Mouse (Mus musculus) hindbrain, embryonic 14.5 days (tissue): ENCODE results near the gene Gm5891. TPM values are rescaled to one million over a fixed set of nuclear protein-coding genes. Genes with fewer than 3 reads are reported as not detected.
"Not testable (repeated sequence)": the region's sequence is repeated elsewhere in the genome, so short reads cannot be mapped to it uniquely, and the experiment has no call there.

Source experiments
- ATAC-seq: fragments of 200-750 bp; cut with Nextera tagmentation; 2 replicates; pipeline ENCODE4 v1.8.0; 2017; ENCODE audit warnings: moderate number of reproducible peaks, mild to moderate bottlenecking, moderate TSS enrichment, moderate library complexity; ENCODE audit not compliant: low FRiP score
- DNase-seq: peaks from one replicate; pipeline ENCODE4 v3.0.0-alpha.2; 2015; ENCODE audit warnings: low spot score
- H3K27ac ChIP-seq: fragments of 300-500 bp; sonication (generic); 2 replicates; pipeline ENCODE4 v1.5.1; 2014; ENCODE audit warnings: mild to moderate bottlenecking, moderate library complexity
- H3K27me3 ChIP-seq: fragments of 300-500 bp; sonication (generic); 2 replicates; pipeline ENCODE4 v1.6.1; 2014; ENCODE audit warnings: mild to moderate bottlenecking, low read length, mixed read lengths; ENCODE audit not compliant: control insufficient read depth, insufficient read depth
- H3K36me3 ChIP-seq: fragments of 300-500 bp; sonication (generic); replicated peaks from 2 replicates; pipeline ENCODE4 v1.6.1; 2014; ENCODE audit not compliant: control insufficient read depth, insufficient read depth
- H3K4me1 ChIP-seq: fragments of 300-500 bp; sonication (generic); replicated peaks from 2 replicates; pipeline ENCODE4 v1.6.1; 2014; ENCODE audit warnings: antibody characterized with exemption, low read length, mixed read lengths; ENCODE audit not compliant: control insufficient read depth, insufficient read depth
- H3K4me2 ChIP-seq: fragments of 300-500 bp; sonication (generic); replicated peaks from 2 replicates; pipeline ENCODE4 v1.6.1; 2014; ENCODE audit warnings: mild to moderate bottlenecking, moderate library complexity
- H3K4me3 ChIP-seq: fragments of 300-500 bp; sonication (generic); replicated peaks from 2 replicates; pipeline ENCODE4 v1.5.1; 2014; ENCODE audit warnings: mild to moderate bottlenecking, low read length
- H3K9ac ChIP-seq: fragments of 300-500 bp; sonication (generic); 2 replicates; pipeline ENCODE4 v1.6.1; 2014
- H3K9me3 ChIP-seq: fragments of 300-500 bp; sonication (generic); 2 replicates; pipeline ENCODE4 v1.6.1; 2016; ENCODE audit warnings: low read length; ENCODE audit not compliant: control insufficient read depth
- WGBS: fragments of 180-500 bp; shearing (Covaris S2); extraction: QIAGEN DNeasy Blood & Tissue Kit; methylation state at CpG from one replicate; pipeline ENCODE4 v1.1.7; 2014; 5-methylcytosine and 5-hydroxymethylcytosine counted together
- polyA plus RNA-seq: library from polyadenylated mRNA; unstranded; fragments of >200 nt; fragmentation: Nextera tagmentation; extraction: Ambion mirVana; gene quantifications from 2 replicates; pipeline ENCODE4 v1.2.1, GENCODE M21; 2014

The Gm5891 gene
- polyA plus RNA-seq, result not detected in 2 replicates

DNA sequence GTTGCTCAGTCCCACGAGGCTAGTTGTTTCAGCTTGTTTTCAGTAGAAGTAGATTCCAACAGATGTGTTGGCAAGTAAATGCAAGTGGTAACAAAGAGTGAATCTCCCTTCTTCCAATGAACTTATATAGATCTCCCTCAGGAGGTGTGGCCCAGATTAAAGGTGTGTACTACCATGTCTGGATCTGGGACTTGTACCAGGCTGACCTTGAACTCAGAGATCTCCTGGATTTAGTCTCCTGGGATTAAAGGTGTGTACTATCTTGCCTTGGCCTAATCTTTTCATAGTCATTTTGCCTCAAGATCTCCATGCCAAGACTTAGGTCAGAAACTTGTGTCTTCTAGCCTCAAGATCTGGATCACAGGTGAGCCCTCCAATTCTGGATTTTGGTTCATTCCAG is at the start of gene Gm5891:
Gene Gm5891 (minus strand): TSS at position 101 of the 400 bp plus-strand sequence.
- H3K27ac ChIP-seq, H3K4me3 ChIP-seq, H3K27me3 ChIP-seq, H3K9me3 ChIP-seq, DNase-seq, H3K4me2 ChIP-seq, H3K9ac ChIP-seq, ATAC-seq, H3K36me3 ChIP-seq, H3K4me1 ChIP-seq: not testable (repeated sequence)
- WGBS, result no CpG with 5 or more reads among the region's 1 CpGs

Other genes starting within 250 kb of the Gm5891 start
- not detected in 2 replicates for gene Gm4175, start 159.8 kb downstream of the Gm5891 start, polyA plus RNA-seq
- gene Gm4177, start 124.6 kb downstream of the Gm5891 start, polyA plus RNA-seq, result not detected in 2 replicates
- not detected in 2 replicates for gene Vmn1r135, start 88.9 kb downstream of the Gm5891 start, polyA plus RNA-seq
- gene Gm5725, start 77.0 kb downstream of the Gm5891 start, polyA plus RNA-seq, result not detected in 2 replicates
- gene Vmn1r137, start 73.3 kb upstream of the Gm5891 start, polyA plus RNA-seq, result not detected in 2 replicates
- not detected in 2 replicates for gene Vmn1r138, start 107.6 kb upstream of the Gm5891 start, polyA plus RNA-seq
- not detected in 2 replicates for gene Gm6176, start 135.0 kb upstream of the Gm5891 start, polyA plus RNA-seq
- not detected in 2 replicates for gene Vmn1r139, start 147.8 kb upstream of the Gm5891 start, polyA plus RNA-seq
- not detected in 2 replicates for gene Gm16451, start 197.0 kb upstream of the Gm5891 start, polyA plus RNA-seq
- gene Gm10666, start 213.4 kb upstream of the Gm5891 start, polyA plus RNA-seq, result not detected in 2 replicates
- not detected in 2 replicates for gene Vmn1r142, start 242.7 kb upstream of the Gm5891 start, polyA plus RNA-seq